Mouse (Mus musculus) natural killer cell, adult 2 months (primary cell): ENCODE measurements at regions not wholly inside any gene's neighbourhood (a gene's known extent, or its start where the extent isn't known, plus 50 kb on each side); places are given as distances from the start of the nearest gene placed in this dataset.

Experiments
- DNase-seq, 2 experiments: peaks; one replicate each; pipeline ENCODE4 v3.0.0; 2022; ENCODE audit warnings: low spot score in 2 of 2

DNA sequence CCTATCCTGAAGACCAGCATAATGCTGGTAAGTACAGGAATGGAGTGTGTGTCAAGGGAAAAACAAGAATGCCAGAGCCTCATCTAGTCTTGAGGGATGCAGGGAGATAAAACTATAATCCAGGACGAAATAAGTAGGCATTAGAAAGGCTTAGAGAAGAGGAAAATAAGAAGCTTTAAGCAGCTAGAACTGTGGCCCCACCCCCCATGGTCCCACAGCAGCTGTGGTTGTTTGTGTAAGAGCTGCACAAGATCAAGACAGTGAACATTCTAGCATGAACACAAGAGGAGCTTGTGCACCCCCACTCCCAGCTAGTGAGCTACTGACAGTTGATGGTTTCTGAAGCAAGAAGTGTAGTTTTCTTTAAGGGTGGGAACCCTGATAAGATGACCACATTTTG, 315.9 kb downstream of the Tmem135 start:
- DNase-seq, result no peak

DNA sequence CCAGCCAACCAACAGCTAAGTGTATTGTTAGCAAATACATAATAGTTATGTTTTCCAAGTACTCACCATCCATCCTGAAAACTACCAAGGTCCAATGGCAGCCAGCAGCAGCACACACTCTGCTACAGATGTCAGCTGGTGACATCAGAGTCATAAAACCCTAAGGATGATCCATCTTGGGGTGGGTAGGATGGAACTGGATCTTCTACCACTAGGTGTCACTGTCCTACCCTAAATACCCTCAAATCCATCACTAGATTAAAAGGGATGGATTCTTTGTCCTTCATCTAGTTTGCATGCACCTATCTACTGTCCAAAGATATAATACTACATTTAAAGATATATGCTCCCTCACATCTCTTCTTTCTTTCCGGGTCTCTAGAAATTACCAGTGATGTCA, 317.7 kb downstream of the Tmem135 start:
- DNase-seq, result peak in 1 of 2 experiments; percentile 4

DNA sequence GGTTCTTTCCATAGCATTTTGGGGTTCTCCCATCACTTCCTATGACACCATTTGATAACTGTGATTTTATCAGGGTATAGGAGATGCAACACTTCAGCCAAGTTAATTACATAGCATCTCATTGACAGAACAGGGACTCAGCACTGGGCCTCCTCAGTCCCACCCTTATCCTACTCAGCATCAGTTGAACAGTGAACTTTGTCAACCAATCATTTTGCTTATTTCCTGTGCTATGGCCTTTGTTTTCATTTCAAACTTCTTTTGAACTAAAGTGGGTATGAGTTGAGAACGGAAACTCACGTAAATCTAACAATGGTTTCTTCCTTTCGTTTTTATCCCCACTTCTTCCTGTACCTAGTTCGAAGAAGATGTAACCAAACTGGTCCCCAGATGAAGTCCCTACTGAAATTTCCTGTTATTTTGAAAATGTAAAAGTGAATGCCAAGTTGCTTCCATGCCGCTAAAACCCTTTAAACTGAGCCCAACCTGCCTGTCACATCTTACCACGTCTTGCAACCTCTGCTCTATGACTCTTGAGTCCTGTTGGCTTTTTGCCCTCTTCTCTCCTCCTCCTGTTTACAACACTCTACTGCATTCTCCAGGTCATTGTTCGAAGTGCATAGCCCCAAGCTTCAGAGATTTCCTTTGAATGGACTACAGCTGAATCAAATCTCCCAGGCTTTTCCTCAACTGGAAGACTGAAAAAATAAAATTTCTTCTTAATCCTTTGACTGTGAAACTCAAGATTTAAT, 329.9 kb downstream of the Tmem135 start:
- DNase-seq, result no peak

DNA sequence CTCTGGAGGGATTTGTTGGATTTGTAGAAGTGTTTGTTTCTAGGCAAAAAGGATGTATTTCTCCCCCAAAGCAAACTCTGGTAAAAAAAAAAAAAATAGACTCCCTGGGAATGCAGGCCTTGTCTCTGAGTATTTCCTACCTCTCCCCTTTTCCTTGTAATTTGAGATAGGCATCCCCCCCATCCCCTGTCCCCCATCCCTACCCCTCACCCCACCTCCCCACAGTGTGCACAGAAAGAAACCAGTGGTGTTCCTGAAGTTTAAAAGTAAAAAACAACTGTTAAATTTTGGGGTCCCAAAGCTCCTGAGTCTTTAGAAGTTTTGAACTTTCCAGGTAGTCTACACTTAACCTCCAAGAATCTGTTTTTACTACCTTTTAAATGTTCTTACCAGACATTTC, 334.0 kb downstream of the Tmem135 start:
- DNase-seq, result no peak

DNA sequence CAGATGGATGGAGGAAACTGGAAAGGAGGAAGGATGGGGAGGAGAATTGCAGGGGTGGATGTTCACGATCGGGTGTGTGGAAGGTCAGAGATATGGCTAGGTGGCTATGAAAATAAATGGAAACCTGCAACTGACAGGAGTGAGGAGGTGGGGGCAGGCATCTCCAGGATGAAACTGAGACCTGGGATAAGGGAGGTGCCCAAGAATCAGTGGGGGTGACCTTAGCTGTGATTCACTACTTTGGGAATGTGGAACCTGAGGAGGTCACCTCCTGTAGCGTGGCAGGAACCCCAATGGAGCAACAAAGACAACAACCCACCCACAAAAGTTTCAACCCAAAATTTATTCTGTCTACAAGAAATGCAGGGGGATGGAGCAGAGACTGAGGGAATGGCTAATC, 339.6 kb downstream of the Tmem135 start:
- no peak for DNase-seq

DNA sequence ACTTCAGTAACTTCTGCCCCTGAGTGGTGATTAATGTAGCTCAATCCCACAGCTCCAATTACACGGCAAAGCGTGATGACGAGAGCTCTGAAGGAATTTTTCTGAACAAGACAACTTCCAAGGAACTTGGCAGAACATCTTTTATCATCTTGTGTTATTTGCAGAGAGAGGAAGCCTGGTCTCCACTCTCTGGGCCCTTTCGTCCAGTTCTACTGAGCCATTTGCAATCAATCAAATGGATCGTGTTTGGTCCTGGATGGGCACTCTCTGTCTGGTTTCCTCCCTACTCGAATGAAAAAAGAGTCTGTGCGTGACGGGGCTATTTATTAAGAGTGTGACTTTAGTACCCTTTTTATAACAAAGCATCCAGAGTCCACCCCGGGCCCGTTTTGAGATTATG, 340.4 kb downstream of the Tmem135 start:
- DNase-seq, result no peak

DNA sequence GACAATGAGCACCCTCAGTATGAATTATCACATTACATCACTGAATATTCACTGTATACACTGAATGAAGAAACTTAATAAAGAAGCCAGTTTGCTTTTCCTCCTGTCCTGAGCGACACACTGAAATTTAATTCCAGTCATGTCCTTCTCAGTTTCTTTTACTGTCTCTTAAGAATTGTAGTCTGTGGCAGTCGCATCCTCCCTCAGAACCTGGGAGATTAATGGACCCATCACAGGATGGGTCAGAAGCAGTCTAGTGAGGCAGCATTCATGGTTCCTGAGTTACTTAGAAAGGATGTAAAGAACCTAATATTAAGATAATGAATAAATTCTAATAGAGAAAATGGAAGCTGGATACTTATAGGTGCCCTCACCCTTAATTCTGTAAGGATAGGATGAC, 349.5 kb downstream of the Tmem135 start:
- DNase-seq, result no peak

DNA sequence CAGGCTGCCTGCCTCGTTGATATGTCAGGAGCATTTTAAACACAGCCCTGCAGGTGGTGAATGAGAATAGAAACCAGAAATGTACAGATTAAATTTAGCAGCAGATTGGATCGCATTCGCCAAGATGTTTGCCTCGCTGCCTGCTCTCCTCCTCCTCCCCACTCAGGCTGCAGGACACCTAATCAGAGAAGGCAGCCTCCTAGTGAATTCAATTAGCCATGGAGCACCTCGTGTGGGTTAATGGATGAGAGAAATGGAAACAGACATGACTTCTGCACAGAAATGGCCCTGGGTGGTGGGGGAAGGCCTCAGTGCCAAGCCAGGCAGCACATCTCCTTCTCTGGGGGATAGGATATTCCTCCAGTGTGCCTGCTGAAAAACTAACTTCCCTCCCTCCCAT, 352.8 kb downstream of the Tmem135 start:
- no peak for DNase-seq

DNA sequence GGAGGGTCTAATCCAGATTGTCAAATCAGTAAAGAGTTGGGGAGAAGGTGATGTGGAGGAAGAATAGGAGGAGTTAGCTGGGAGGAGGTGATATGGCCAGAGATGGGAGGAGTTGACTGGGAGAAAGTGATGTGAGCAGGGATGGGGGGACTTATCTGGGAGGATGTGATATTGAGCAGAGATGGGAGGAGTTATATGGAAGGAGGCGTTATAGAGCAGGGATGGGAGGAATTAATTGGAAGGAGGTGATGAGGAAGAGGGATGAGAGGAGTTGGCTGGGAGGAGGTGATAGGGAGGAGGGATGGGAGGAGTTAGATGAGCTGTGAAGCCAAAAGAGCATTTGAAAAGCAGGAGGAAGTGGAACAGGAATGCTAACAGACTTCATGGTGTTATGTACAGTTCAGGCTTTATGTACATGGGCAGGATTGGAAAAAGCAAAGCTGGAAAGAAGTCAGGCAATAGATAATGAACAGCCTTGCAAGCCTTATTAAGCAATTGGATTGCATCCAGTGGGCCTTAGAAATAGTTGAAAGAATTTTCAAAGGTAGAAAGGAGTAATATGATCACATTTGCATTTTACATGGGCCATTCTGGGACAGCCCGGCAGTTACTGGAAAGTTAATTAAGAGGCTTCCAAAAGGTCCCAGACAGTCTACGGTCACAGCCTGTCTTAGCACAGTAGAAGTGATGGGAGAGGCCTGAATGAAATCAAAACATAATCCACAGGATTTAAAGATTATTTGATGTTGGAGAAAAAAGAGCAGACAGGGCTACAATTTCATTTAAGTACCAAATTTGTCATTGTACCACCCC, 357.4 kb downstream of the Tmem135 start:
- no peak for DNase-seq

DNA sequence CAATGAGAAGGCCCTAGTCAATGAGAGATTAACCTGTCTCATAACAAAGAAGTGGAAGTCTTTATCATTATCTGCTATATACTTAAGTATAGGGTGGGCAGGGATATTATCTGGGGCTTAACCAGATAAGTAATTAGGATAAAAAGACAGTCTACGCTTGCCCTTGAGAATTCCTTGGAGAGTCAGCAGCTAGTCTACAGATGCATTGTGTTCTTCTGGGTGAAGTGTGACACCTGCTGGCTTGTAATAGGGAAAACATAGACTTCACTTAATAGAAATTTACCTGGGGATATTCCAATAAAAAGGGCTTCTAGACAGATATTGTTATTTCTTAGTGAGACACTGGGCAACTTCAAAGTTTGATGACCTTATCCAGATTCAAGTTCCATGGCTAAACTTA, 361.0 kb downstream of the Tmem135 start:
- no peak for DNase-seq

DNA sequence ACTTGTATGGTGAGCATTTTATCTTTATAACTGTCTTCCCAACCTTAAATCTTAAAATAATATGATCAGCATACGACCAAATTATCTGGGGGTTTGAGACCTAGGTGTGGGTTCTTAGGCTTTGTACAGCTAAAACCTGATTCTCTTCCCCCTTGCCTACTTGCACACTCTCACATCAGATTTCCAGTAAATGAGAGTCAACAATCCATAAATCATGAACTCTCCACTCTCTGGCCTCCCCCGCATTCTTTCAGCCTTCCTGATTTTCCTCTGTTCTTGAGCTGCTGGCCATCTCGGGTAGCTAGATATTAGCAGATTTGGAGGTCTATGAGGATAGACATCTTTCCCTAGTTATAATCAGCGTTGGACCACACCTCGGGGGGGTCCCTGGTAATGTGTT, 362.7 kb downstream of the Tmem135 start:
- no peak for DNase-seq

DNA sequence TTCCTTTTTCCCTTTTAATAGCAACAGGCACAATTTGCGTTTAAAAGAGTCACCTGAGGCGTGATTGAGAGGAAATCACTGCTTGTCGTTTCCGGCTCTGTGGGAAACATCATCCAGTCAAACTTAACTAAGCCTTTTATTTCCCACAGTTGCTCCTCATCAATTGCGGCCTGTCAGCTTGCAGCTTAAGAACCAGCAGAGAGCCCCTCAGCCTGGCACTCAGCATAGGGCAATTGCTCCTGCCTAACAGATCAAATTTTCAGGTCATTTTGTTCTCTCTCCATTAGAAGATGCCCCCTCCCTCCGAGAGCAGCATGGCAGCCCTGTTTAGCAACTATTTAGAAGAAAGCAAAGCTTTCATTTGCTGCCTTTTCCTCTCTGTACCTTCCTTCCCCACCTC, 363.9 kb downstream of the Tmem135 start:
- DNase-seq, result no peak

DNA sequence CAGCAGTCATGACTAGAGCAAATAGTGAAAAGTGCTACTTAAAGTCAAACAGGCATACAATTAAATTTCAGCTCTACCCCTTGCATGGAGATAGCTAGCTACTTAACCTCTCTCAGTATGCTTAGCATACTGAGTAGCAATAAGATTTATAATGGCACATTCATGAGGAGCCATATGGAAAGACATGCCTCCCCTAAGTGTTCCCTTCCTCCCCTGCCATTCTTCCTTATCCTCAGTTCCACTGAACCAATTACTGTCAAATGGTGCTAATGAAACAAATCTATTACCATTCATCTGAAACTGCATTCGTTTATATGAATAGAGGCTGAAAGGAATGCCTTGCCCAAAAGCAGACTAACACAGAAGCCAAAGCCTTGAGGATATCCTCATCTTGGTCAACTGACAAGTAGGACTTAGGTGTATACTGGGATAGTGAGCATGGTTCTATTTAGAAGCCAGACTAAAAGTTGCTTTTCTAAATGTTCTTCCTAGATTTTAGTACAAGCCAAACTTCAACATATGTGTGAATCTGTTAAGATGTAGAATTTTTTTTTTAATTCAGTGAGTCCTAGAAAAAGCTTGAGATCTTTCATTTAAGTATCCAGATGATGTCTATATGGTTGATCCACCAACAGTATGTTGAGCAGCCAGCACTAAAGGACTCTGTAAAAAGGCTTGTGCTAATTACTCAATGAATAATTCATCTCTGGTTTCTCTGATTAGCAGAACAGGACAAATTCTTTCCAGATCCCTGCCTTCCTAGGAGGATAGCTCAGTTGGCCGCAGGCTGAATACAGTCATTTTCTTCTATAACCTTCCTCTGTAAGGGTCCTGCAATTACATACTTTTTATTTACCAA, 368.7 kb downstream of the Tmem135 start:
- DNase-seq, result no peak

DNA sequence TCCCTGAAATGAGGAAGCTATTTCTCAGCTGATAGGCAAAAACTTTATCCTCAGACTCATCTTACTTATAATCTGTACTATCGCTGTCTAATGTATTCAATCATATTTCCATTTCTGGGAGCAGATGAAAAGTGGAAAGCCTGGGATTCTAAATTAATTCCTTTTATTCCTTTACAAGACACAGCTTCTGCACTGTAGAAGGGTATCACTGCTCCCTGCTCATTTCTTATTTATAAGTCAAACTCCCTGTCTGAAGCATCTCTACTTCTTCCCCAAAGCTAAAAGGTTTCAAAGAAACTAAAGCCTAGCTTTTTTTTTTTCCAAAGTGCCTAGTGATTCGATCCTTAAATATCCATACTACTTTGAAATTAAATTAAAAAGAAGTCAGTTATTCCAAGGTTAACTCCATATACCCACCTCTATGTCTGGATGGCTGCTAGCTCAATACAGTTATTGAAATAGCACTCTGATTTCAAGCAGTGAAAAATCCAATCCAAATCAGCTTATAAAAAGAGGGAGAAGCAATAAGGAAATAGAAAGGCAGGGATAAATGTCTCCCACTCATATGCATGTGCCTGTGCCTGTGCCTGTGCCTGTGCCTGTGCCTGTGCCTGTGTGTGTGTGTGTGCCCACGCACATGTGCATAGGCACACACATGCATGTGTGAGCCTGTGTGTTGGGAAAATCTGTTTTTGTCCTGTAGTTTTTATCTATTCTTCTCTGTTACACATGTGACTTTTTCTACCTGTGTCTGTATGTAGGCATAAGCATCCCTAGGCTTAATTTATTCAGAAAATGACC, 380.6 kb downstream of the Tmem135 start:
- no peak for DNase-seq

DNA sequence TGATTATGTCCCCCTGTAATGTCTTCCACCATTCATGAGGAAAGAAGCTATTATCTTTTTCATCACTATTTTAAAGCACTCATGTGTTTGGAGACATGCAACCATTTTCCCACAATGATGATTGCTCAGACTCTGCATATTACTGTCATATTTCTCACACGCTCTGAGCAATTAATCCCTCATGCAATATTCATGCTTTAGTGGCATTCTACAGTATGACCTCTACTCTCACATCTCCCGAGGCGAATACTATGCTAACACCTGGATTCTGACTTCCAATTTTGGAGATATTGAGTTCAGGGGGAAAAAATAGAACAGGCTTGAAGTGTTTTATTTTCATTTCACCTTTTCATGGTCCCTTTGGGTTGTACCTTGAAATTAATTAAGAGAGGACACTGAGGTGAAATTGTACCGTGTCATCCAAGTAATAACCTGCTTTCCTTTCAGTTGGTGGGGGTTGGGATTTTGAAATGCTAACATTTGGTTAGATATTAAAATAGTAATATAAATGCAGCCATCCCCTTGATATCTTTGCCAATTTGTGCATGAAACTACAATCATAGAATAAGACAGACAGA, 405.1 kb downstream of the Tmem135 start:
- no peak for DNase-seq

DNA sequence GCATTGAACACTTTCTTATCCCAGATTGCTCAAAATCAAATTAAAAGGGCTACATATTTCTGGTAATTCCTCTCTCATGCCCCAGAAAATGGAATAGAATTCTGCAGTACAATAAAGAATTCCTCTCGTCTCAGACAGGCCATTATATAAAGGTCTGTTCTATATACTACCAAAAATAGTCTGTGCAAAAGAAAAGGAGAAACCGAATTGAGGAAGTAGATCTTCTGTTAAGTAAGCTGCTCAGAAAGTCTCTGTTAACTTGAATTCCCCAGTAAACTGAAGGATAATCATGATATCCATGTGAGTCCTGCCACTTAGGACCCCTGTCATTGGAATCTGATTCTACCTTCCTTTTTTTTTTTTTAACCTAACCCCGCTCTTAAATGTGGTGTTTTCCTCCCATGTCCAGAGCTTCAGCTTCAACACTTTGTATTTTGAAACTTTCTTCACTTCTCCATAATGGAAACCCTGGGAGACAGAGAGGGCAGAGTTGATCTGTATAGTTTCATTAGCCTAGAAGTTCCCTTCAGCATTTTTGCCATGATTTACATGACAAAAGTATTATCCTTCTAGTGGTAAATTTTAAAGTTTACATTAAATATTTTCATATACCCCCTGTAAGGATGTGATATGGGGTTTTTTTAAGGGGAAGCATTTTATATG, 406.1 kb downstream of the Tmem135 start:
- no peak for DNase-seq

DNA sequence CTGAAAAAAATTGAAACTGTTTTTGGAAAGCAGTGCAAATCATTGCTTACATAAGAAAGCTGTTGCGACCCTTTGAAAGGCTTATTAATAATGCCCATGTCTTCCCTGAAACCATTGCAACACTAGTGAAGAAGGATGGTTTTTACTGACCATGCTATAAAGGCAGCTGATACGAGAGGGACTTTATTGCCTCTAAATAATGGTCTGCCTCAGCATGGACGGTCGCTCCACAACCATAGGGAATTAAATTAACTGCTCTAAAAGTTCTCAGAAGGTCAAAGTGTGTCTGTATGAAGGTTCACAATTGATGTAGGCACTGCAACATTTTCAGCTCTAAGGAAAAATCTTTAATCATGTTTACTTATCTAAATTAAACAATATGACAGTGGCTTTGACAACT, 429.6 kb downstream of the Tmem135 start:
- DNase-seq, result no peak

DNA sequence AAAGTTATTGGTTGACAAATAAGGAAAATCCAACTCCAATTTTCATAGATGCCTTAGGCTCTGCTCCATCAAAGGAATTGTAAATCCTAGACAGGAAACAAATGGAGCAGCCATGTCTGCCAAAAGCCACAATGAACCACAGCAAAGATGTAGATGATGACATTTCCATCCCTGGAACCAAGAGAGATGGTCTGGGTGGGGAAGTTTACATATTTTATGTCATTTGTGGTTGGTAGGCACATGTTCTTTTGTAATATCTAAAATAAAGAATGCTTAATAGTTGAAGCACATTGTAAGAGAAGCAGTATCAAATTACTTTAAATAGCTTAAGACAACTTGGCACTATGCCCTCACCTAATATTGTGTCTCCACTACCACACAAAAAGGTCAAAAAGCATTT, 443.2 kb downstream of the Tmem135 start:
- DNase-seq, result no peak

DNA sequence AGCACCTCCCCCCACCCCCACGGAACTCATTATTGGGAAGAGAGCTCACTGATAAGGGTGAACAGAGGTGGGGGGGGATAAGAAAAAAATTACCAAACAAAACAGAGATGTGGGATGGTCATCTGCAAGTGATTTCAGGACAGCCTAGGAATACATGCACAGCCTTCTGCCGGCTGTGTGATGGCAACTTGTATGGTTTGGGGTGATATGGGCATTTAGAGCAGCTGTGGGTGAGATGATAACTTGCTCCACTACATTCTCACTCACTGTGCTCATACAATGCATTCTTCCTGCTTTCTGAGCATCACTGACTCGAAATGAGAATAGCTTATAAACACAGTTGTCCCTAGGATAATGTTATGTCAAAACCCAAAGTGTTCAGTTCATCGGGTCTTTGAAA, 443.8 kb downstream of the Tmem135 start:
- no peak for DNase-seq

DNA sequence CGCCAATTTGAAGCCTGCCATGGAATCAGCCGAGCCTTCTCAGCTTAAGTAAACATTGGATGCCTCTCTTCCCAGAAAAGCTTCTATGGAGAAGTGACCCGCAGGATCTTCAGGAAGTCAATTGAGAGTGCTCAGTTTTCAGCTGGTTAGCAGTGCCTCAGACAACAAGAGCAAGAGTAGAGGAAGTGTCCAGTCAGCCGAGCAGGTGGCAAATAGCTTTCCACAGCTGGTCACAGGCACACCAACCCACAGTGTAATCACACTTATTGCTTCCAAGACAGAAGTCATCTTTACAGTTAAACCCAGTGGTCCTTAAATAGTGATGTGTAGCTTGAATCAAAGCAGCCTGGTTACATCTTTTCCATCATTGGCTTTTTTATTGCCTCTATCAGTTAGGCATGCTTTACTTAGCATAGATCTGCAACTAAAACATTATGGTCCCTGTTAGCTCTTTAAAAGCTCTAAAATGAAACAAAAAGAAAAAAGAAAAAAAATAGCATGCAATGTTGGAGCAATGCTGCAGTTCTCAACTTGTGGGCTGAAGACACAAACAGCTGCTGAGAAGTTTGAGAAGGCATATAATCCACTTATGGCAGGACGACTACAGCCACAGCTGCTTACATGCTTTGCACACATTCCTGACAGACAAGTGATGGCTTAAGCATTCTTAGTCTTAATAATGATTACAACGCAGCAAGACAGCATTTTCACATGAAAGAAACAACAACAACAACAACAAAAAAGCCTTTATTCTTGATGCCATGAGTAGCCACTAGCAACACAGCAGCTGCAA, 444.5 kb downstream of the Tmem135 start:
- no peak for DNase-seq
